In the genomic region with DNA sequence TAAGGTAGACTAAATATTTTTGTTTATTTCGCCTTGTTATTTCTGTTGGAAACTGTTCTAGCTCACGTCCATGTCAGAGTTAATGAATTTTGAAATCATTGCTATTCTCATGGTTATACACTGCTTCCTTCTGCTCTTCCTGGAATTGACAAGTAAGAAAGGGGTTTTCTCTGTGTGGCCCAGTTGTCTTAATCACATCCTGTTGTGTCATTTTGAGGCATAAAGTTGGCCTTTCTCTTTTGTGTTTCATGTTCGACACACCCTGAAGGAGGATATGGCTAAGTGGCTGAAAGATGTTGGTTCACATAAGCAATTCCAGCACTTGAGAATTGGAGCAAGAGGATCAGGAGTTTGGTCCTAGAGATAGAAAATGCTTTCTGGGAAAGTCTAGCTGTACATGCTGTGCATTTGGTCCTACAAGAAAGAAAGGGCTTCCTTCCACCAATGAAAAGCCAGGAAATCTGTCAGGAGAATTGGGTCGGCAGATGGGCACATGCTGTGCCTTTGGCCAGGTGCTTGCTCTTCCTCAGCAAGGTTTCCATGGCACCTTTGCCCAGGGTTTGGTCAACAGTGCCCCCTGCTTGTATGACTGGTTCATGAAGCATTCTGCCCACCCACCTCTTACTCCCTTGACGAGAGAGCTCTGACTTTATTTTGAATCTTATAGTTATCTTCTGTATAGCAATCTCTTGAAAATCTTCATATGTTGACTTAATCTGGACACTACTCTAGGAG, we compare ENCODE assay signal across 11 mouse cellular contexts. TPM values are rescaled to one million over a fixed set of nuclear protein-coding genes. Genes with fewer than 3 reads are reported as not detected.
A peak's percentile ranks its signal among the peaks of the same experiment; 100 is the strongest.
DNase-seq lines count a peak whose midpoint lies in the region; ATAC-seq lines count a peak whose summit lies in the region.
"Had no signal": no experiment of that assay in that cellular context is flagged by ENCODE, and none has a peak within 500 bp of the region (broad histone marks: within the 10 kb centered on the region; RNA-seq: fewer than 3 reads in every experiment).

No protein-coding gene starts in this region.

- H3K4me1 ChIP-seq in heart, embryonic 11.5 days (ENCODE audit: control insufficient read depth, insufficient read depth, low read length), result no peaks in the 10 kb centered on the region
- no peaks in the 10 kb centered on the region for H3K4me1 ChIP-seq in midbrain, embryonic 14.5 days (ENCODE audit: control insufficient read depth, insufficient read depth, low read length)
- H3K4me1 ChIP-seq in midbrain, embryonic 16.5 days (ENCODE audit: control insufficient read depth, insufficient read depth, low read length), result no peaks in the 10 kb centered on the region
- H3K4me1 ChIP-seq: embryonic facial prominence, embryonic 13.5 days; midbrain, embryonic 12.5 days had no signal

- intact Hi-C loops in left cerebral cortex, postnatal 14 days (cut with DNase I), result no loop called here

- H3K9ac ChIP-seq in heart, embryonic 11.5 days (ENCODE audit: low read depth, low read length), result no peak overlapping the region
- no peak overlapping the region for H3K9ac ChIP-seq in midbrain, embryonic 14.5 days (replicated peaks; ENCODE audit: low read length)
- no peak overlapping the region for H3K9ac ChIP-seq in midbrain, embryonic 16.5 days (ENCODE audit: low read depth, low read length)
- H3K9ac ChIP-seq: embryonic facial prominence, embryonic 13.5 days; midbrain, embryonic 12.5 days had no signal

- no peak overlapping the region for H3K27ac ChIP-seq in heart, embryonic 11.5 days (ENCODE audit: low read depth, low read length)
- no peak overlapping the region for H3K27ac ChIP-seq in midbrain, embryonic 14.5 days (replicated peaks; ENCODE audit: low read depth, low read length)
- no peak overlapping the region for H3K27ac ChIP-seq in midbrain, embryonic 16.5 days (ENCODE audit: low read length)
- H3K27ac ChIP-seq: embryonic facial prominence, embryonic 13.5 days; midbrain, embryonic 12.5 days had no signal

- peak; percentile 29 to 53 for DNase-seq in heart, adult 18-20 months
- peak; percentile 12 for DNase-seq in midbrain, embryonic 14.5 days
- DNase-seq in retina, embryonic 14.5 days (ENCODE audit: low spot score), result peak; percentile 18
- no peak for DNase-seq in urinary bladder, postnatal 14 days (ENCODE audit: low spot score)
- no peak for DNase-seq in left cerebral cortex, postnatal 14 days (ENCODE audit: low spot score in 2 of 2)
- DNase-seq: adrenal gland, postnatal 14 days had no signal

- WGBS in heart, embryonic 11.5 days (ENCODE audit: insufficient replicate concordance), result 70% methylated on average over 5 of the region's 5 CpGs
- WGBS in midbrain, embryonic 14.5 days, result 77% methylated on average over 5 of the region's 5 CpGs
- 78% methylated on average over 5 of the region's 5 CpGs for WGBS in midbrain, embryonic 16.5 days

- no peaks in the 10 kb centered on the region for H3K27me3 ChIP-seq in heart, embryonic 11.5 days (ENCODE audit: control insufficient read depth, insufficient read depth, low read length)
- H3K27me3 ChIP-seq in midbrain, embryonic 14.5 days (ENCODE audit: control insufficient read depth, insufficient read depth, low read length), result no peaks in the 10 kb centered on the region
- no peaks in the 10 kb centered on the region for H3K27me3 ChIP-seq in midbrain, embryonic 16.5 days (ENCODE audit: control insufficient read depth, insufficient read depth, low read depth, low read length)
- H3K27me3 ChIP-seq: midbrain, embryonic 12.5 days had no signal

- no peak for ATAC-seq in heart, embryonic 11.5 days (replicated peaks; ENCODE audit: insufficient number of reproducible peaks, low FRiP score, low TSS enrichment)
- no peak for ATAC-seq in midbrain, embryonic 14.5 days (ENCODE audit: low FRiP score, low TSS enrichment)
- ATAC-seq in midbrain, embryonic 16.5 days, result no peak
- ATAC-seq in common myeloid progenitor, adult 5-6 weeks (replicated peaks; ENCODE audit: low read depth, poor library complexity, severe bottlenecking), result peak; percentile 84; the same call in 1 of the 2 replicates

- H3K4me3 ChIP-seq in heart, embryonic 11.5 days (ENCODE audit: low read depth, low read length), result no peak overlapping the region
- no peak overlapping the region for H3K4me3 ChIP-seq in midbrain, embryonic 14.5 days (replicated peaks; ENCODE audit: low read depth, low read length)
- no peak overlapping the region for H3K4me3 ChIP-seq in midbrain, embryonic 16.5 days (ENCODE audit: low read depth, low read length)
- H3K4me3 ChIP-seq: embryonic facial prominence, embryonic 13.5 days; midbrain, embryonic 12.5 days had no signal

- H3K9me3 ChIP-seq in heart, embryonic 11.5 days (replicated peaks; ENCODE audit: control insufficient read depth, low read length), result no peaks in the 10 kb centered on the region
- no peaks in the 10 kb centered on the region for H3K9me3 ChIP-seq in midbrain, embryonic 14.5 days (ENCODE audit: control insufficient read depth, low read length)
- no peaks in the 10 kb centered on the region for H3K9me3 ChIP-seq in midbrain, embryonic 16.5 days (replicated peaks; ENCODE audit: control insufficient read depth, low read length, poor library complexity, severe bottlenecking)
- H3K9me3 ChIP-seq: embryonic facial prominence, embryonic 13.5 days; midbrain, embryonic 12.5 days had no signal

- H3K36me3 ChIP-seq in heart, embryonic 11.5 days (ENCODE audit: control insufficient read depth, insufficient read depth, low read length), result no peaks in the 10 kb centered on the region; the same call in 1 of the 2 replicates
- no peaks in the 10 kb centered on the region for H3K36me3 ChIP-seq in midbrain, embryonic 14.5 days (ENCODE audit: control insufficient read depth, insufficient read depth, low read length)
- no peaks in the 10 kb centered on the region for H3K36me3 ChIP-seq in midbrain, embryonic 16.5 days (ENCODE audit: control insufficient read depth, insufficient read depth, low read length)
- H3K36me3 ChIP-seq: embryonic facial prominence, embryonic 13.5 days; midbrain, embryonic 12.5 days had no signal

- H3K4me2 ChIP-seq in heart, embryonic 11.5 days, result no peak overlapping the region
- no peak overlapping the region for H3K4me2 ChIP-seq in midbrain, embryonic 14.5 days (ENCODE audit: low read length)
- no peak overlapping the region for H3K4me2 ChIP-seq in midbrain, embryonic 16.5 days (ENCODE audit: low read length)
- H3K4me2 ChIP-seq: embryonic facial prominence, embryonic 13.5 days; midbrain, embryonic 12.5 days had no signal

RNA-seq across cellular contexts. Expression of gene Upp1, which starts 8.6 kb away (rescaled TPM):
- 1 to 10 TPM; 4.2 to 6.8 TPM for total RNA-seq in heart, adult 18-20 months (2021)
- polyA plus RNA-seq in heart, embryonic 11.5 days (2014; fragmentation: Nextera tagmentation; extraction: Ambion mirVana), result 21.9 and 23.2 TPM in 2 replicates
- polyA plus RNA-seq in midbrain, embryonic 14.5 days (2014; fragmentation: Nextera tagmentation; extraction: Ambion mirVana), result 2.3 and 3.2 TPM in 2 replicates
- polyA plus RNA-seq in midbrain, embryonic 16.5 days (2015; fragmentation: Nextera tagmentation; extraction: Ambion mirVana), result 1.8 and 2.4 TPM in 2 replicates
- 1.6 and 11.3 TPM in 2 replicates for total RNA-seq in common myeloid progenitor, adult 5-6 weeks (2017)
- total RNA-seq in left cerebral cortex, postnatal 14 days (2021), result 1 to 10 TPM; 1.2 to 1.9 TPM

Comparison
In these comparisons a context has a peak if more than half of its experiments do, and no peak if none do; other contexts are left out.
1. DNase-seq: peak in heart, adult 18-20 months (2 of 2), midbrain, embryonic 14.5 days (single experiment) and retina, embryonic 14.5 days (single experiment); none in urinary bladder, postnatal 14 days (single experiment) and left cerebral cortex, postnatal 14 days (0 of 2).